Mouse (Mus musculus) thymus, postnatal 14 days (tissue): ENCODE data around the gene Plin5.
A peak's percentile ranks its signal among the peaks of the same experiment; 100 is the strongest.

ENCODE experiments used
- DNase-seq: peaks from one replicate; pipeline ENCODE4 v3.0.0; 2021

Gene Plin5

GRCm38 (mm10) chr17:56117251-56117710, at the start of gene Plin5:
TSS of gene Plin5 (minus strand) at chr17:56117596.
- peak; percentile 29 for DNase-seq

DNA sequence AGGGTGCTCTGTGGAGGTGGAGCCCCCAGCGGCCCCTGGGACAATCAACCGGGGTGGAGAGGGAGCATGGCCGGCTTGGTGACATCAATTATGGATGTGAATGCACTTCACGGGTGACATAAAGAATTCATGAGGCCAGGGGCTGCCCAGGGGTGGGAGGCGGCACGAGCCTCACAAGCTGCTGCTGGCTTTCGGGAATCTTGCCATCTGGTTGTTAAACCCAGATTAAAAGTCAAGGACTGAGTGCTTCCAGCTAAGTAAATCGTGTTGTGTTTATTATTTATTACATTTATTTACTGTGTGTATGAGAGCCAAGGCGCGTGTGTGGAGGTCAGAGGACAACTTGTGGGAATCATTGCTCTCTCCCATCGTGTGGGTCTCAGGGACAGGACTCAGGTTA, 48.3 kb upstream of the Plin5 start:
- no peak for DNase-seq

- DNase-seq: no peak
These were observed 47.1 kb upstream of the Plin5 start for GRCm38 (mm10) chr17:56164510-56164909.

DNA sequence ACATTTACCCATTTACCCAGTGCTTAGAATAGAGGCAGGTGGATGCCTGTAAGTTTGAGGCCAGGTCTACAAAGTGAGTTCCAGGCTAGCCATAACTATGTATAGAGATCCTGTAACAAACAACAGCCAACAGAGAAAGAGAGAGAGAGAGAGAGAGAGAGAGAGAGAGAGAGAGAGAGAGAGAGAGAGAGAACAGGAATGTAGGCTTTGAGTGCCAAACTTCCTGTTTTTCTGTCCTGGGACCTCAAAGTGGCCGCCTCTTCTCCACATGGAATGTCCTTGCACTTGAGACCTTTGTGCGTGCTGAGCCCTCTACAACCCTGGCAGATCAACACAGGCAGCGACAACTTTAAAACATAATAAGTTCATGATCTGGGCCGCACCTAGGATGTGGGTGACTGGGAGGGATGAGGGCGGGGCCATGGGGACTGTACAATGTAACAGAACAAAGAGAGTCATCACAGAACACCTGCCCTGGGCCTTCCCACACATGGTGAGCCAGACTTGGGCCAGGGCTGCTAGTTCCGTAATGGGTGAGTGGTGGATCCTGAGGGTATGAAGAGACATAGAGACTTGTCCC, 46.2 kb upstream of the Plin5 start:
- peak; percentile 83 for DNase-seq

DNA sequence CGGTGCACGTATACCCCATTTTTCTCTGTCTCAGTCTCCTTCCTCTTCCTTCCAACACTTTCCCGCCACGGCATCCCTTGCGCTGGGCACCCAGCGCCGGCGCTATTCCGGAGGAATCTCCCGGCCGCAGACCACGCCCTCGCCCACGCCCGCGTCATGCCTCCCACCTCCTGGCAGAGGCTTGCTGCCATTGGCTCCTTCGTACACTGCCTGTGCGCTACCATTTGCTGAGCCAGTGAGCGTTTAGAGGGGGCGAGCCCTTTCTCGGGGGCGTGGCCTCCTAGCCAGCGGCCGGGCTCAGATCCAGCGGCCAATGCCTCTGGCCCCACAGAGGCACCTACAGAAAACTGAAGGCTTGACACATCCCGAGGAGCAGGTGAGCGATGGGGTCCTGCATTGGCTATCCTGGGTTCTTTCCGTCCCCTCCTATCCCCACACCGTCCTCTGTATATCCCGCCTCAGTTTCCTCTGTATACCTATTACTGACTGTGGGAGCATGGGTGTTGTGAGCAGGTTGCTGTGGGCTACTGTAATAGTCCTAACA, 44.9 kb upstream of the Plin5 start, which contains the start of gene Tnfaip8l1:
Gene Tnfaip8l1, plus strand, starts transcription at position 247 of the 544 bp plus-strand sequence.
- DNase-seq: peak; percentile 95

DNA sequence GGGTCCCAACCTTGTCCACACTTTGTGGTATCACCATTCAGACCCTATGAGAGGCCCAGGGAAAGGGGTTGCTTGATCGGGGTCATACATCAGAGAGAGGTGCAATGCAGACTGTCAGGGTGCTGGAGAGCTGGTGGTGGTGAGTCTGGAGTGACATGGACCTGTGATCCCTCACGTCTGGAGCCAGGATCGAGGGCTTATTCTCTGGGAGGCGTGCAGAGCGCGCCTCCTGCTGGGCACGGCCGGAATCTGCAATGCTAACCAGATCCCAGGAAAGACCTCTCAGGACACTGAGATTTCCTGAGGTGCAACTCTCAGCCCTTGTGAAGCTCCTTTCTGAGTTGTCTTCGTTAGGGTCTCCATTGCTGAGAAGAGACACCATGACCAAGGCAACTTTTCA, 42.3 kb upstream of the Plin5 start:
- DNase-seq: peak; percentile 52

DNA sequence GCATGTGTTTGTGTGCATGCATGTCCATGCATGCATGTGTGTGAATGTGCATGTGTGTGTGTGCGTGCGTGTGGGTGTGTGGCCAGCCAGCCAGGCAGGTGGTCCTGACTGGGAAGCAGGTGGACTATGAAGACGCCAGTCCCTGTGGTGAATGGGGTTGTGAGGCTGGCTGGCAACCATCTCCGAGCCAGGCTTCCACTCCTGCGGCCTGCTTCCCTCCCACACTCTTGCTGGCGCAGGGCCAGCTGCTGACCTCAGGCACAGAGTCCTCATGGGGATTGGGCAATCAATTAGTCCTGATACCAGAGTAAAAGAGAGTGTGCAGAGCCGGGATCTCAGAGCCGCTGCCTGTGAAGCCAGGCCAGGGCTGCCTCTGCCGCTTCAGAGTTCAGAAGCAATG, 36.2 kb upstream of the Plin5 start:
- no peak for DNase-seq

DNA sequence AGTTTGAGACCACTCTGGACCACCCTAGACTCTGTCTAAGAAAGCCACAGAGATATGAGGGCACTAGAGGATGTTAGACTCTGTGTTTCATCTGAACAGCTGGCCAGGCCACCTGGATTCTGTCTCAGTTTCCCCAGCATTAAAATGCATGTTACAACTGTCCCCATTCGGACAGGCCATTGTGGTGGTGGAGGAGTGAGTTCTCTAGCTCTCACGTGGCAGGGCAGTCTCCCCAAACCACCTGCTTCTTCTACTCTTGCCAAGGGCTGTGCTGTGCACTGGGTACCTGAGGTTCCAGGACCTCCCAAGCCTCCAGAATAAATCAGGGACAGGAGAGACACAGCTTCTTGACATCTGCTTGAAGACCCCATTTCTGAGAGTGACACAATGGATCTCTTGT, 32.5 kb upstream of the Plin5 start:
- no peak for DNase-seq

- DNase-seq: no peak
These were observed 31.6 kb upstream of the Plin5 start for GRCm38 (mm10) chr17:56148790-56149618.

- DNase-seq: peak; percentile 29
These were observed 30.9 kb upstream of the Plin5 start for GRCm38 (mm10) chr17:56148280-56148679.

GRCm38 (mm10) chr17:56147420-56147819, 30.0 kb upstream of the Plin5 start:
- no peak for DNase-seq

- no peak for DNase-seq
These were observed 28.7 kb upstream of the Plin5 start for GRCm38 (mm10) chr17:56146131-56146530.

GRCm38 (mm10) chr17:56144546-56144945, 27.1 kb upstream of the Plin5 start:
- DNase-seq: no peak

- peak; percentile 59 for DNase-seq
These were observed 24.6 kb upstream of the Plin5 start for GRCm38 (mm10) chr17:56141702-56142605.

- DNase-seq: peak; percentile 84
These were observed 22.6 kb upstream of the Plin5 start, which contains the start of gene Sema6b for GRCm38 (mm10) chr17:56139858-56140595. TSS of gene Sema6b (minus strand) at chr17:56140343.

GRCm38 (mm10) chr17:56139355-56139754, 22.0 kb upstream of the Plin5 start:
- no peak for DNase-seq

DNA sequence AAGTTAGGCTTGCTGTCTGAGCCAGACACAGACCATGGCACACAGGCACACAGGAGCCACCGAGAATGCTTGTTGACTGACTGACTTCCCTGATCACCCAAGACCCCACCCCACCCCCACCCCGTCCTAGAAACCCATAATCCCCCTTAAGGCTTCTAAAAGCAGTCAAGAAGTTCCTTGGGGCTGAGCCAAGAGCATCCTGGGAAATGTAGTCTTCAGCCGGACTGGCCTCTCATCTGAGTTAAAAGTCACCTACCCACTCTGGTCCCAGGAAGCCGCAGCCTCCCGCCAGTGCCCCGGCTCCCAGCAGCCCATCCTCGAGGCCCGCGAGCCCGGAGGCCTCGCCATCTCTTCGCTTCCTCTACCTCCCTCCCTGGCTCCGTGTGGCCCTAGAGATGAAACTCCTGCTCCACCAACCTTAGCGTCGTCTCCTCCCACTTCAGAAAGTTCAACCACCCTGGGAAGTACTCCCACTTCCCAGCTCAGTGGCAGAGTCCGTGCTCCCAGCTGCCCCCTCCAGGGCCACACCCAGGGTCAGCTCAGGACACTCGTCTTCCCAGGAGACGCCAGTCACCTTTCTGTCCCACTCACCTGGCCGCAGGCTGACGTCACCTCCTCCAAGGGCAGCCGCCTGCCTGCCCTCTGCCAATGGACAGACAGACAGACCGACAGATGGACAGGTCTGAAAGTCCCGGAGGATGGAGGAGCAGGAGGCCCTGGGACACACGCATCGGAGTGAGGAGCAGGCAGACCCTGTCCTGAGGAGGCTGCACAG, 20.6 kb upstream of the Plin5 start:
- no peak for DNase-seq

DNA sequence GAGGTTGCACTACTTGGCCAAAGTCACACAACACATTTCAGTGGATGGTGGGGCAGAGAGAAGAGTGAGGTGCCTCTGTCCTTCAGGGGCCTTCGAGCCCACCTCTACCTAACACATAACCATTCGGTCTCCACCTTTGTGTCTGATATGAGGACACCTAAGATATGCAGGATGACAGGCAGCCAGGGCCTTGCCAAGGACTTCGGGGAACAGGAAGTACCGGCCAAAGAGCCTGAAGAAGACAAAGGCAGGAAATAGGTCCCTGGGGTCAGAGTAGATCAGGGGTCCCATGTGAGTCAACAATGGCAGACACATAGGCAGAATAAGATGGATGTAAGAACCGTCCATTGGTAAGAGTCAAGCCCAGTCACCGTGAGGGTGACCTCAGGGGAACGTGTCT, 19.2 kb upstream of the Plin5 start:
- no peak for DNase-seq

- DNase-seq: peak; percentile 82
These were observed 17.1 kb upstream of the Plin5 start for GRCm38 (mm10) chr17:56134463-56134971.

- DNase-seq: peak; percentile 34
These were observed 16.3 kb upstream of the Plin5 start for GRCm38 (mm10) chr17:56133457-56134363.
